In the genomic region with DNA sequence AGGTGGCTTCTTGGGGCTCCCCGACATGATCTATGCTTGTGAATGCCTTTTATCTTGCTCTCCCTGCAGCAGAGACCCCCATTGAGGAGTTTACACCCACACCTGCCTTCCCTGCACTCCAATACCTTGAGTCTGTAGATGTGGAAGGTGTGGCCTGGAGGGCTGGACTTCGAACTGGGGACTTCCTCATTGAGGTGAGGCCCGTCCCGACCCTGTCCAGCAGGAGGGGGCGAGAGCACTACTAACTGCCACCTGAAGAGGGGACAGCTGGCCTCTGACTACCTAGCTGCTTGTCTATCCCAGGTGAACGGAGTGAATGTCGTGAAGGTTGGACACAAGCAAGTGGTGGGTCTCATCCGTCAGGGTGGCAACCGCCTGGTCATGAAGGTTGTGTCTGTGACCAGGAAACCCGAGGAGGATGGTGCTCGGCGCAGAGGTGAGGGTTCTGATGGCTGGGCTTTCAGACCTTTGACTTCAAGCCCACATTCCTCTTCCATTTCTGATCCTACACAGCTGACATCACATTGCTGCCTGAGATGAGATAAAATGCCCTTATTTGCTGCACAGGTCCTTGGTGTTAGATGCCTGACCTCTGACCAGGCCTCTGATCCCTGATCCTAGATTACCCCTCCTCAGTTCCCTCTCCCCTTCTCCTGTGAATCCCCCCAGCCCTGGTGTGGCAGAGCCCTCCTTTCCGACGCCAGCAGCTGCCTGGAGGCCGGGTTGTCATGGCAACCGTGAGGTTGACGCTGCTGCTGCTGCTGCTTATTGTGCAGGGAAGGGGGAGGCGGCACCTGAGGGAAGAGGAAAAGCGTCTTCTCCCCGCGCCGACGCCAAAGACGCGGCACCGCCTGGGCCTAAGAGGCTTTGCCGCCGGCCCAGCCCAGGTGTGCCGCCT, we compare ENCODE assay signal across 9 mouse cellular contexts. TPM values are rescaled to one million over a fixed set of nuclear protein-coding genes. Genes with fewer than 3 reads are reported as not detected.
A peak's percentile ranks its signal among the peaks of the same experiment; 100 is the strongest.
DNase-seq lines count a peak whose midpoint lies in the region; ATAC-seq and TF ChIP-seq lines count a peak whose summit lies in the region.
"Had no signal": no experiment of that assay in that cellular context is flagged by ENCODE, and none has a peak within 500 bp of the region (broad histone marks: within the 10 kb centered on the region; RNA-seq: fewer than 3 reads in every experiment).

No protein-coding gene starts in this region.

- ATAC-seq in kidney, embryonic 14.5 days (ENCODE audit: low FRiP score, low TSS enrichment) = no peak
- peak; percentile 68 for ATAC-seq in hindbrain, embryonic 13.5 days (ENCODE audit: low FRiP score)
- ATAC-seq in CD4-positive, CD25-positive, alpha-beta regulatory T cell, adult 4 months = no peak
- no peak for ATAC-seq in activated CD4-positive, CD25-positive, alpha-beta regulatory T cell, adult 4 months

- no peak for DNase-seq in kidney, adult 2 months
- peak; percentile 84 for DNase-seq in embryo, embryonic 10.5 days (ENCODE audit: low spot score)
- DNase-seq in limb, embryonic 10.5 days (ENCODE audit: low spot score) = peak; percentile 84
- DNase-seq in right cerebral cortex, postnatal 25 days = peak; percentile 89

- WGBS in kidney, embryonic 14.5 days = 23% methylated on average over 28 of the region's 29 CpGs
- 35% methylated on average over 29 of the region's 29 CpGs for WGBS in kidney, adult 2 months
- WGBS in hindbrain, embryonic 13.5 days = 23% methylated on average over 29 of the region's 29 CpGs
- WGBS in limb, embryonic 10.5 days = 25% methylated on average over 29 of the region's 29 CpGs

- peaks cover 5% of the 10 kb centered on the region; the same call in 1 of the 2 replicates for H3K36me3 ChIP-seq in kidney, embryonic 14.5 days (ENCODE audit: control insufficient read depth, insufficient read depth, low read length)
- H3K36me3 ChIP-seq in kidney, adult 2 months (ENCODE audit: control insufficient read depth, insufficient read depth, low read length) = no peaks in the 10 kb centered on the region
- H3K36me3 ChIP-seq in hindbrain, embryonic 13.5 days = no peaks in the 10 kb centered on the region
- 0 out of 2 replicates have a peak, but pooled peaks cover 2% of the 10 kb centered on the region for H3K36me3 ChIP-seq in limb, embryonic 10.5 days
- H3K36me3 ChIP-seq: G1E had no signal

- peak overlapping the region; percentile 7; the same call in 1 of the 2 replicates for H3K4me3 ChIP-seq in kidney, embryonic 14.5 days (ENCODE audit: low read length)
- H3K4me3 ChIP-seq in kidney, adult 2 months (ENCODE audit: insufficient read depth, low read depth, low read length) = no peak overlapping the region
- peak overlapping the region; percentile 52 for H3K4me3 ChIP-seq in hindbrain, embryonic 13.5 days
- peak overlapping the region; percentile 45 for H3K4me3 ChIP-seq in limb, embryonic 10.5 days

- peak overlapping the region; percentile 29 for H3K4me2 ChIP-seq in kidney, embryonic 14.5 days (replicated peaks; ENCODE audit: low read depth, low read length)
- peak overlapping the region; percentile 84 for H3K4me2 ChIP-seq in hindbrain, embryonic 13.5 days

- TF ChIP-seq POLR2A in kidney, adult 2 months (IDR thresholded peaks at IDR 0.05; ENCODE audit: low read depth, low read length) = no peak

- H3K27me3 ChIP-seq in kidney, embryonic 14.5 days (ENCODE audit: control insufficient read depth, insufficient read depth, low read length) = 0 out of 2 replicates have a peak, but pooled peaks cover 7% of the 10 kb centered on the region
- H3K27me3 ChIP-seq in kidney, adult 2 months (replicated peaks; ENCODE audit: control insufficient read depth, insufficient read depth, low read length) = no peaks in the 10 kb centered on the region
- H3K27me3 ChIP-seq in hindbrain, embryonic 13.5 days = no peaks in the 10 kb centered on the region
- peaks cover 20% of the 10 kb centered on the region for H3K27me3 ChIP-seq in limb, embryonic 10.5 days (ENCODE audit: low read depth, poor library complexity, severe bottlenecking)

- H3K9ac ChIP-seq in kidney, embryonic 14.5 days (ENCODE audit: low read depth, low read length) = no peak overlapping the region
- H3K9ac ChIP-seq in hindbrain, embryonic 13.5 days = peak overlapping the region; percentile 82

- no peak overlapping the region for H3K27ac ChIP-seq in kidney, embryonic 14.5 days (ENCODE audit: low read depth, low read length)
- H3K27ac ChIP-seq in kidney, adult 2 months (ENCODE audit: insufficient read depth, low read depth, low read length) = no peak overlapping the region
- peak overlapping the region; percentile 91 for H3K27ac ChIP-seq in hindbrain, embryonic 13.5 days
- peak overlapping the region; percentile 74 for H3K27ac ChIP-seq in limb, embryonic 10.5 days

- no peaks in the 10 kb centered on the region for H3K9me3 ChIP-seq in kidney, embryonic 14.5 days (ENCODE audit: control insufficient read depth, low read length)
- no peaks in the 10 kb centered on the region for H3K9me3 ChIP-seq in hindbrain, embryonic 13.5 days
- no peaks in the 10 kb centered on the region for H3K9me3 ChIP-seq in limb, embryonic 10.5 days (replicated peaks)
- H3K9me3 ChIP-seq: G1E had no signal

- H3K4me1 ChIP-seq in kidney, embryonic 14.5 days (ENCODE audit: control insufficient read depth, insufficient read depth, low read length) = peaks cover 5% of the 10 kb centered on the region; the same call in 1 of the 2 replicates
- no peaks in the 10 kb centered on the region for H3K4me1 ChIP-seq in kidney, adult 2 months (ENCODE audit: control insufficient read depth, insufficient read depth, low read length)
- H3K4me1 ChIP-seq in hindbrain, embryonic 13.5 days (replicated peaks) = peaks cover 44% of the 10 kb centered on the region
- peaks cover 15% of the 10 kb centered on the region for H3K4me1 ChIP-seq in limb, embryonic 10.5 days

- no peak for TF ChIP-seq CTCF in kidney, adult 2 months (conservative IDR thresholded peaks at IDR 0.05; ENCODE audit: insufficient read depth, insufficient read length, low read depth, low read length)

RNA-seq across cellular contexts. Expression of gene Shank3, which starts 32.9 kb away (rescaled TPM):
- polyA plus RNA-seq in kidney, embryonic 14.5 days (2014; fragmentation: Nextera tagmentation; extraction: Ambion mirVana) = 2.5 and 3.0 TPM in 2 replicates
- polyA plus RNA-seq in kidney, adult 2 months (2012; rRNA removed) = 18.0 and 19.5 TPM in 2 replicates
- 11.0 and 12.1 TPM in 2 replicates for polyA plus RNA-seq in hindbrain, embryonic 13.5 days (2015; fragmentation: Nextera tagmentation; extraction: Ambion mirVana)
- 2.1 and 2.8 TPM in 2 replicates for polyA plus RNA-seq in limb, embryonic 10.5 days (2016; fragmentation: Nextera tagmentation; extraction: Ambion mirVana)
- polyA plus RNA-seq in CD4-positive, CD25-positive, alpha-beta regulatory T cell, adult 4 months (2017; shearing (Covaris generic)) = not detected
- not detected for polyA plus RNA-seq in activated CD4-positive, CD25-positive, alpha-beta regulatory T cell, adult 4 months (2017; shearing (Covaris generic))

RNA-seq across cellular contexts. Expression of gene Acr, which starts 35.9 kb away (rescaled TPM):
- 0.32 TPM in 1 of 2 replicates, not detected in the other for polyA plus RNA-seq in kidney, embryonic 14.5 days (2014; fragmentation: Nextera tagmentation; extraction: Ambion mirVana)
- polyA plus RNA-seq in kidney, adult 2 months (2012; rRNA removed) = 0.58 and 0.74 TPM in 2 replicates
- 1.5 and 2.0 TPM in 2 replicates for polyA plus RNA-seq in hindbrain, embryonic 13.5 days (2015; fragmentation: Nextera tagmentation; extraction: Ambion mirVana)
- polyA plus RNA-seq in limb, embryonic 10.5 days (2016; fragmentation: Nextera tagmentation; extraction: Ambion mirVana) = 0.10 TPM in 1 of 2 replicates, not detected in the other
- polyA plus RNA-seq in CD4-positive, CD25-positive, alpha-beta regulatory T cell, adult 4 months (2017; shearing (Covaris generic)) = not detected
- not detected for polyA plus RNA-seq in activated CD4-positive, CD25-positive, alpha-beta regulatory T cell, adult 4 months (2017; shearing (Covaris generic))
- polyA plus RNA-seq: G1E had no signal

RNA-seq across cellular contexts. Expression of gene Arsa, which starts 55.0 kb away (rescaled TPM):
- polyA plus RNA-seq in kidney, embryonic 14.5 days (2014; fragmentation: Nextera tagmentation; extraction: Ambion mirVana) = 11.1 and 12.1 TPM in 2 replicates
- polyA plus RNA-seq in kidney, adult 2 months (2012; rRNA removed) = 26.0 and 30.0 TPM in 2 replicates
- polyA plus RNA-seq in hindbrain, embryonic 13.5 days (2015; fragmentation: Nextera tagmentation; extraction: Ambion mirVana) = 19.7 and 21.2 TPM in 2 replicates
- 9.6 and 11.2 TPM in 2 replicates for polyA plus RNA-seq in limb, embryonic 10.5 days (2016; fragmentation: Nextera tagmentation; extraction: Ambion mirVana)
- polyA plus RNA-seq in CD4-positive, CD25-positive, alpha-beta regulatory T cell, adult 4 months (2017; shearing (Covaris generic)) = 10 to 100 TPM; 10.2 to 12.6 TPM
- polyA plus RNA-seq in activated CD4-positive, CD25-positive, alpha-beta regulatory T cell, adult 4 months (2017; shearing (Covaris generic)) = 1 to 10 TPM; 6.8 to 8.6 TPM

RNA-seq across cellular contexts. Expression of gene Rabl2, which starts 59.4 kb away (rescaled TPM):
- 66.2 and 66.9 TPM in 2 replicates for polyA plus RNA-seq in kidney, embryonic 14.5 days (2014; fragmentation: Nextera tagmentation; extraction: Ambion mirVana)
- 16.9 and 18.1 TPM in 2 replicates for polyA plus RNA-seq in kidney, adult 2 months (2012; rRNA removed)
- polyA plus RNA-seq in hindbrain, embryonic 13.5 days (2015; fragmentation: Nextera tagmentation; extraction: Ambion mirVana) = 72.5 and 73.7 TPM in 2 replicates
- 64.8 and 65.6 TPM in 2 replicates for polyA plus RNA-seq in limb, embryonic 10.5 days (2016; fragmentation: Nextera tagmentation; extraction: Ambion mirVana)
- polyA plus RNA-seq in CD4-positive, CD25-positive, alpha-beta regulatory T cell, adult 4 months (2017; shearing (Covaris generic)) = 1 to 10 TPM; 1.3 to 2.2 TPM
- 1 to 10 TPM in 1 of 2 experiments, under 1 TPM in 1; 0.88 to 2.6 TPM for polyA plus RNA-seq in activated CD4-positive, CD25-positive, alpha-beta regulatory T cell, adult 4 months (2017; shearing (Covaris generic))

Comparison
In these comparisons a context has a peak if more than half of its experiments do, and no peak if none do; other contexts are left out.
1. H3K27ac ChIP-seq: peak in hindbrain, embryonic 13.5 days (single experiment) and limb, embryonic 10.5 days (single experiment); none in kidney, embryonic 14.5 days (single experiment) and kidney, adult 2 months (single experiment).